Mouse (Mus musculus): ENCODE data around the gene Ipo13.

The Ipo13 gene

GRCm38 (mm10) chr4:117914591-117915442 lies at the start of gene Ipo13:
TSS of gene Ipo13 (minus strand) at chr4:117914999.
- peak; percentile 97 for DNase-seq (ENCODE audit: low spot score)

- no peak for DNase-seq (ENCODE audit: low spot score)
These were observed 42.7 kb upstream of the Ipo13 start for GRCm38 (mm10) chr4:117957492-117957891.

GRCm38 (mm10) chr4:117947493-117947892 lies 32.7 kb upstream of the Ipo13 start:
- DNase-seq (ENCODE audit: low spot score), result no peak

GRCm38 (mm10) chr4:117946639-117947305 lies 32.0 kb upstream of the Ipo13 start:
- DNase-seq (ENCODE audit: low spot score), result no peak

GRCm38 (mm10) chr4:117943317-117943716 lies 28.5 kb upstream of the Ipo13 start:
- DNase-seq (ENCODE audit: low spot score), result peak; percentile 10

- DNase-seq (ENCODE audit: low spot score), result no peak
These were observed 22.2 kb upstream of the Ipo13 start for GRCm38 (mm10) chr4:117936964-117937363.

GRCm38 (mm10) chr4:117934081-117934480 lies 19.3 kb upstream of the Ipo13 start:
- no peak for DNase-seq (ENCODE audit: low spot score)

GRCm38 (mm10) chr4:117933248-117933647 lies 18.4 kb upstream of the Ipo13 start:
- no peak for DNase-seq (ENCODE audit: low spot score)

- peak; percentile 61 for DNase-seq (ENCODE audit: low spot score)
These were observed 14.6 kb upstream of the Ipo13 start, which contains the start of gene Artn for GRCm38 (mm10) chr4:117929391-117929881. TSS of gene Artn (minus strand) at chr4:117929763.

GRCm38 (mm10) chr4:117928699-117929241 lies 14.0 kb upstream of the Ipo13 start:
- peak; percentile 51 for DNase-seq (ENCODE audit: low spot score)

- DNase-seq (ENCODE audit: low spot score), result peak; percentile 28
These were observed 13.4 kb upstream of the Ipo13 start for GRCm38 (mm10) chr4:117928234-117928633.

GRCm38 (mm10) chr4:117926545-117927482 lies 12.0 kb upstream of the Ipo13 start:
- peak; percentile 20 for DNase-seq (ENCODE audit: low spot score)

GRCm38 (mm10) chr4:117924916-117925315 lies 10.1 kb upstream of the Ipo13 start:
- DNase-seq (ENCODE audit: low spot score), result no peak

GRCm38 (mm10) chr4:117923450-117923849 lies 8.7 kb upstream of the Ipo13 start:
- no peak for DNase-seq (ENCODE audit: low spot score)

GRCm38 (mm10) chr4:117921358-117921757 lies 6.6 kb upstream of the Ipo13 start:
- DNase-seq (ENCODE audit: low spot score), result no peak

- DNase-seq (ENCODE audit: low spot score), result no peak
These were observed 4.0 kb upstream of the Ipo13 start for GRCm38 (mm10) chr4:117918762-117919161.

- DNase-seq (ENCODE audit: low spot score), result no peak
These were observed 3.5 kb upstream of the Ipo13 start for GRCm38 (mm10) chr4:117918261-117918660.

- no peak for DNase-seq (ENCODE audit: low spot score)
These were observed 3.0 kb upstream of the Ipo13 start for GRCm38 (mm10) chr4:117917847-117918246.

GRCm38 (mm10) chr4:117917402-117917801 lies 2.6 kb upstream of the Ipo13 start:
- DNase-seq (ENCODE audit: low spot score), result no peak

- DNase-seq (ENCODE audit: low spot score), result no peak
These were observed 1.6 kb upstream of the Ipo13 start for GRCm38 (mm10) chr4:117916386-117916785.

GRCm38 (mm10) chr4:117915489-117916105 lies 798 bp upstream of the Ipo13 start:
- DNase-seq (ENCODE audit: low spot score), result no peak

Data from yolk sac, embryonic 10.5 days (tissue).